Mouse (Mus musculus): ENCODE results near the gene Wnt11.

- TF ChIP-seq CTCF (IDR thresholded peaks at IDR 0.05; ENCODE audit: low read depth, low read length) = peak; percentile 29
- no peak for TF ChIP-seq POLR2A (IDR thresholded peaks at IDR 0.05; ENCODE audit: insufficient read depth, low read length)
These were observed 66.2 kb downstream of the Wnt11 start for GRCm38 (mm10) chr7:98901120-98901519.
